Mouse (Mus musculus) c-Kit-positive CD71-positive TER-119-positive erythroid progenitor cells, embryonic 14.5 days (primary cell): ENCODE results near the gene Ctnna3.

Source experiments
- DNase-seq: peaks from one replicate; pipeline ENCODE4 v3.0.0-alpha.2; 2013; ENCODE audit warnings: low spot score

Ctnna3 gene

GRCm38 (mm10) chr10:63710211-63710610 lies 280.3 kb downstream of the Ctnna3 start:
- no peak for DNase-seq

GRCm38 (mm10) chr10:63712530-63712929 lies 282.6 kb downstream of the Ctnna3 start:
- no peak for DNase-seq

GRCm38 (mm10) chr10:63714151-63714550 lies 284.3 kb downstream of the Ctnna3 start:
- DNase-seq = no peak

GRCm38 (mm10) chr10:63768871-63769270 lies 339.0 kb downstream of the Ctnna3 start:
- DNase-seq = no peak

GRCm38 (mm10) chr10:63771656-63772055 lies 341.8 kb downstream of the Ctnna3 start:
- no peak for DNase-seq

- no peak for DNase-seq
Measured at GRCm38 (mm10) chr10:63772074-63772473, 342.2 kb downstream of the Ctnna3 start.

- DNase-seq = no peak
Measured at GRCm38 (mm10) chr10:63781948-63782347, 352.1 kb downstream of the Ctnna3 start.

- no peak for DNase-seq
Measured at GRCm38 (mm10) chr10:63784808-63785535, 355.1 kb downstream of the Ctnna3 start.

- DNase-seq = no peak
Measured at GRCm38 (mm10) chr10:63786390-63786789, 356.5 kb downstream of the Ctnna3 start.

- no peak for DNase-seq
Measured at GRCm38 (mm10) chr10:63803909-63804308, 374.0 kb downstream of the Ctnna3 start.

GRCm38 (mm10) chr10:63805551-63805950 lies 375.7 kb downstream of the Ctnna3 start:
- no peak for DNase-seq

GRCm38 (mm10) chr10:63806254-63806653 lies 376.4 kb downstream of the Ctnna3 start:
- DNase-seq = no peak

- DNase-seq = no peak
Measured at GRCm38 (mm10) chr10:63810043-63810617, 380.2 kb downstream of the Ctnna3 start.

- DNase-seq = no peak
Measured at GRCm38 (mm10) chr10:63839011-63839410, 409.1 kb downstream of the Ctnna3 start.

- DNase-seq = no peak
Measured at GRCm38 (mm10) chr10:63851946-63852345, 422.0 kb downstream of the Ctnna3 start.

GRCm38 (mm10) chr10:63869123-63869522 lies 439.2 kb downstream of the Ctnna3 start:
- DNase-seq = no peak

GRCm38 (mm10) chr10:63880462-63880903 lies 450.6 kb downstream of the Ctnna3 start:
- no peak for DNase-seq

GRCm38 (mm10) chr10:63886449-63887088 lies 456.7 kb downstream of the Ctnna3 start:
- DNase-seq = no peak

- no peak for DNase-seq
Measured at GRCm38 (mm10) chr10:63894612-63895011, 464.7 kb downstream of the Ctnna3 start.

GRCm38 (mm10) chr10:63899891-63900290 lies 470.0 kb downstream of the Ctnna3 start:
- DNase-seq = no peak

- DNase-seq = no peak
Measured at GRCm38 (mm10) chr10:63908878-63909277, 479.0 kb downstream of the Ctnna3 start.

- no peak for DNase-seq
Measured at GRCm38 (mm10) chr10:63927334-63927733, 497.4 kb downstream of the Ctnna3 start, which contains the start of gene Gm10118. Gm10118 (minus strand) TSS chr10:63927434.

- DNase-seq = no peak
Measured at GRCm38 (mm10) chr10:63933946-63934345, 504.0 kb downstream of the Ctnna3 start.
